Mouse (Mus musculus): ENCODE data around the gene Zfpm1. TPM values are rescaled to one million over a fixed set of nuclear protein-coding genes. Genes with fewer than 3 reads are reported as not detected.

Gene Zfpm1
- polyA plus RNA-seq, 1 experiment, result 23.3 TPM

GRCm38 (mm10) chr8:122376365-122377231, 94.7 kb downstream of the Zfpm1 start, which contains the start of gene Zc3h18:
Gene Zc3h18, plus strand, starts transcription at chr8:122376609.
- peak; percentile 49 for DNase-seq (ENCODE audit: low read depth)

- DNase-seq (ENCODE audit: low read depth), result no peak
Observed at GRCm38 (mm10) chr8:122383039-122383438, 101.1 kb downstream of the Zfpm1 start.

Other genes with a start within 250 kb of the Zfpm1 start
- gene Trhr2, start 78.6 kb downstream of the Zfpm1 start, polyA plus RNA-seq (2012; rRNA removed), result not detected in 2 replicates
- gene Zc3h18, start 94.5 kb downstream of the Zfpm1 start, polyA plus RNA-seq (2012; rRNA removed), result 18.9 and 22.1 TPM in 2 replicates
- gene Il17c, start 139.9 kb downstream of the Zfpm1 start, polyA plus RNA-seq (2012; rRNA removed), result 0.33 and 0.34 TPM in 2 replicates
- 72.6 and 73.9 TPM in 2 replicates for gene Cyba, start 150.8 kb downstream of the Zfpm1 start, polyA plus RNA-seq (2012; rRNA removed)
- 31.6 and 42.7 TPM in 2 replicates for gene Mvd, start 161.3 kb downstream of the Zfpm1 start, polyA plus RNA-seq (2012; rRNA removed)
- gene Snai3, start 178.6 kb downstream of the Zfpm1 start, polyA plus RNA-seq (2012; rRNA removed), result 1.9 and 2.4 TPM in 2 replicates
- gene Rnf166, start 193.9 kb downstream of the Zfpm1 start, polyA plus RNA-seq (2012; rRNA removed), result 66.8 and 72.7 TPM in 2 replicates
- 16.1 and 21.8 TPM in 2 replicates for gene Ctu2, start 194.0 kb downstream of the Zfpm1 start, polyA plus RNA-seq (2012; rRNA removed)

All from gonadal fat pad, adult 2 months (tissue).